Mouse (Mus musculus) stomach, postnatal 0 days (tissue): ENCODE measurements around the gene Ocrl. TPM values are rescaled to one million over a fixed set of nuclear protein-coding genes. Genes with fewer than 3 reads are reported as not detected.

Source experiments
- ATAC-seq: fragments of 200-750 bp; cut with Nextera tagmentation; 2 replicates; pipeline ENCODE4 v1.8.0; 2017; ENCODE audit not compliant: low FRiP score, low TSS enrichment
- DNase-seq: peaks from one replicate; pipeline ENCODE4 v3.0.0-alpha.2; 2016; ENCODE audit warnings: low spot score
- H3K27ac ChIP-seq: fragments of 300-500 bp; sonication (generic); replicated peaks from 2 replicates; pipeline ENCODE4 v1.5.1; 2014; ENCODE audit warnings: mild to moderate bottlenecking, control low read depth
- H3K27me3 ChIP-seq: fragments of 300-500 bp; sonication (generic); 2 replicates; pipeline ENCODE4 v1.6.1; 2014; ENCODE audit warnings: low read length; ENCODE audit not compliant: control insufficient read depth, insufficient read depth
- H3K36me3 ChIP-seq: fragments of 300-500 bp; sonication (generic); 2 replicates; pipeline ENCODE4 v1.6.1; 2014; ENCODE audit warnings: low read length, mixed read lengths; ENCODE audit not compliant: control insufficient read depth, insufficient read depth
- H3K4me1 ChIP-seq: fragments of 300-500 bp; sonication (generic); replicated peaks from 2 replicates; pipeline ENCODE4 v1.6.1; 2014; ENCODE audit warnings: antibody characterized with exemption; ENCODE audit not compliant: control insufficient read depth, insufficient read depth
- H3K4me2 ChIP-seq: fragments of 300-500 bp; sonication (generic); replicated peaks from 2 replicates; pipeline ENCODE4 v1.6.1; 2014; ENCODE audit warnings: low read depth, mild to moderate bottlenecking, control low read depth, moderate library complexity
- H3K4me3 ChIP-seq: fragments of 300-500 bp; sonication (generic); 2 replicates; pipeline ENCODE4 v1.5.1; 2014; ENCODE audit warnings: low read depth, low read length, control low read depth
- H3K9ac ChIP-seq: fragments of 300-500 bp; sonication (generic); 2 replicates; pipeline ENCODE4 v1.6.1; 2014; ENCODE audit warnings: mild to moderate bottlenecking, low read length, control low read depth, mixed read lengths
- H3K9me3 ChIP-seq: fragments of 300-500 bp; sonication (generic); 2 replicates; pipeline ENCODE4 v1.6.1; 2016; ENCODE audit warnings: low read length; ENCODE audit not compliant: control insufficient read depth
- CTCF ChIP-seq: IDR thresholded peaks from 2 replicates; pipeline ENCODE4 v1.5.1; 2016; ENCODE audit warnings: antibody characterized with exemption, low read depth, mild to moderate bottlenecking, moderate library complexity
- EP300 ChIP-seq: optimal IDR thresholded peaks from 2 replicates; pipeline ENCODE3; 2016; ENCODE audit warnings: antibody characterized with exemption
- WGBS: fragments of 180-500 bp; shearing (Covaris S2); extraction: QIAGEN DNeasy Blood & Tissue Kit; methylation state at CpG from one replicate; pipeline ENCODE4 v1.1.7; 2014; 5-methylcytosine and 5-hydroxymethylcytosine counted together
- polyA plus RNA-seq: library from polyadenylated mRNA; unstranded; fragments of >200 nt; fragmentation: Nextera tagmentation; extraction: Ambion mirVana; gene quantifications from 2 replicates; pipeline ENCODE4 v1.2.1, GENCODE M21; 2015

Ocrl gene
- polyA plus RNA-seq, 1 experiment from 2014 or later, result 7.0 TPM

DNA sequence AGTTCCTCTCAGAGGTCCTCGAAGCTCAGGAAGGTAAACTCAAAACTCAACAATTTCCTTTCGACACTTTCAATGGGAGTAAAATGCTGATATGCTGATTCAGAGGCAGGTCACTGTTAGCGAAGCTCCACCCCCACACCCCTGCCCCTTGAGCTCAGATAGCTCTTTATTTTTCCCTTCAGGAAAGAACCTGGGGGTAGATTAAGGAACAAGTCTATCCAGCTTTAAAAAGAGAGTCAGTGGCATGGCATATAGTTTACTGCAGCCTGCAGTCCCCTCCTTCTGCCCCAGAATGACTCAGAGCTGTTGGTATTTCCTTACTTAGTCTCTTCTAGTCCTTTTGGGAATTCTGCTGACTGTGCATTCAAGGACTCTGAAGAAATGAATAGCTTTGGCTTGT, 18.3 kb downstream of the Ocrl start:
- no peak for ATAC-seq
- Histone ChIP-seq H3K27ac (no peak overlapping the region), H3K4me2 (no peak overlapping the region), H3K4me3 (no peak overlapping the region), H3K4me1 (no peaks in the 10 kb centered on the region), H3K9ac (no peak overlapping the region), H3K36me3 (no peaks in the 10 kb centered on the region), H3K9me3 (no peaks in the 10 kb centered on the region), H3K27me3 (no peaks in the 10 kb centered on the region)
- TF ChIP-seq EP300 (no peak), CTCF (no peak)
- WGBS, result 48% methylated on average over 3 of the region's 3 CpGs
- DNase-seq, result peak; percentile 13

DNA sequence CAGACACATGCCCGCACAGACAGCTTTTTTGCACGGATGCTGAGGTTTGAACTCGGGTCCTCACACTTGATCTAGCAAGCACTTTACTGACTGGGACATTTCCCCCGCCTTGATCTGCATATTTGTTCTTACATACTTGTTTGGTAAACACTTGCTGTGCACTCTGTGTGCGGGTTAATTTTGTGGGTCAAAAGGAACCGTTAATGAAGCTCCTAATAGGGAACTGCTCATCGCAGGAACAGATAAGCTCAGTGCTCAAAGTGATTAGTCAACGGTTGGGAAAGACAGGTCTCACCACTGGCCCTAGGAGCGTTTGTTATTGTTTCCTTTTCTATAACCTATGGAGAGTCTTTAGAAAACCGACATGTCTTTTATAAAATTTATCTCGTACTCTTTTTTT, 22.2 kb downstream of the Ocrl start:
- TF ChIP-seq EP300 (no peak), CTCF (no peak)
- H3K27me3 ChIP-seq, result no peaks in the 10 kb centered on the region
- no peak overlapping the region for H3K4me3 ChIP-seq
- DNase-seq (no peak), ATAC-seq (no peak)
- H3K9me3 ChIP-seq, result no peaks in the 10 kb centered on the region
- H3K4me2 ChIP-seq, result no peak overlapping the region
- H3K4me1 ChIP-seq, result no peaks in the 10 kb centered on the region
- H3K9ac ChIP-seq, result no peak overlapping the region
- 88% methylated on average over 11 of the region's 11 CpGs for WGBS
- no peaks in the 10 kb centered on the region for H3K36me3 ChIP-seq
- H3K27ac ChIP-seq, result no peak overlapping the region

DNA sequence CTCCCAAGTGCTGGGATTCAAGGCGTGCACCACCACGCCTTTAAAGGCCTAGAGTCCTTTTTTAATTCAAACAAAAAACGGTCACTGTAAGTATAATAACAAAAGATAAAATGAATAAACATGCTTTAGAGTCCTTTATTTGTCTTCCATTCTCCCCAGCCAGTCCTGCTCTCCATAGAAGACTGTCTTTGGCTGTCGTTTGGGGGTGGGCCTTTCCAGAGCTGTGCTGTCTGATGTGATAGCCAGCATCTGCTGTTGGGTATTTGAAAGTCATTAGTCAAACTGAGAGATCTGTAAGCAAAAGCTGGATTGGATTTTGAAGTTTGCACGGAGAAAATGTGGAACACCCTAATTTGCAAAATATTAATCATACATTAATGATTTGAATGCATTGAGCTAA, 24.7 kb downstream of the Ocrl start:
- TF ChIP-seq EP300, result no peak
- TF ChIP-seq CTCF, result no peak
- Histone ChIP-seq H3K36me3 (no peaks in the 10 kb centered on the region), H3K4me3 (no peak overlapping the region), H3K27me3 (no peaks in the 10 kb centered on the region), H3K9me3 (no peaks in the 10 kb centered on the region), H3K9ac (no peak overlapping the region), H3K4me1 (no peaks in the 10 kb centered on the region), H3K4me2 (no peak overlapping the region), H3K27ac (no peak overlapping the region)
- 30% methylated on average over 5 of the region's 5 CpGs for WGBS
- no peak for DNase-seq
- ATAC-seq, result no peak

DNA sequence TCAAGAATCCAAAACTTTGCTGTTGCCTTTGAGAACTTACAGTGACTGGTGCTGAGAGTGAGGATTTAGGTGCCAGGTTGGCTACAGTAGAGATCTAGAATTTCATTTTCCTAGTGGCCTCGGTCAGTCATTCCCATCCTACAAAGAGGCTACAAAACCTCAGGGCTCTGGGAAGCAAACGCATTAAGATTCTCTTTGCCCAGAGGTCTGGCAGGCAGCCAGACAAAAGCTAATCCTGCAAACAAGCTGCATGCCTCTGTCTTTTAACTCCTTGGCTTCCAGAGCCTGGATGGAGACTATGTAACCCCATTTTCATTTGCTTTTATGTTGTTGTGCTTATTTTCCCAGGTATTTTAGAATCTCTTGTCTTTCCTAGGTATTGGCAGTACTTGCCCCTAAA, 25.6 kb downstream of the Ocrl start:
- H3K4me3 ChIP-seq, result no peak overlapping the region
- H3K9me3 ChIP-seq, result no peaks in the 10 kb centered on the region
- H3K4me2 ChIP-seq, result no peak overlapping the region
- ATAC-seq, result no peak
- no peak overlapping the region for H3K27ac ChIP-seq
- TF ChIP-seq EP300 (no peak), CTCF (no peak)
- no peaks in the 10 kb centered on the region for H3K4me1 ChIP-seq
- H3K36me3 ChIP-seq, result no peaks in the 10 kb centered on the region
- no peaks in the 10 kb centered on the region for H3K27me3 ChIP-seq
- H3K9ac ChIP-seq, result no peak overlapping the region
- peak; percentile 16 for DNase-seq
- whole genome bisulfite sequencing, result 23% methylated on average over 2 of the region's 2 CpGs

DNA sequence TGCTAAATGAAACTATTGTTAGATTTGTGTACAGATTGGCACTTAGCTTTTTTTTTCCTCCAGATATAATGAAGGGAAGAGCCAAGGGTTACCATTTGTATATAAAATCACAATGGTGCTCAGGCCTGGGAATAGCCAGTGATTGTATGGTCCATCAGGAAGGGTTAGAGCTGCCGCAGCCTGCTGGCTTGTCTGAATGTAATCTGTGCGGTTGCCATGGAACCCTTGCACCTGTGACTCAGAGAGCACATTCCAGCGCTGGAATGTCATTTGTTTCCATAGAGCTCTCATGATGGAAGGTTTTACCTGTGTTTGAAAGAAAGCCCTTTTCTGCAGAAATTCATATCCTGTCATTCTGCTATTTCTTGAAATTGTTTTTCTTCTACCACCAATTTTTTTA, 37.5 kb downstream of the Ocrl start:
- TF ChIP-seq EP300 (no peak), CTCF (no peak)
- Histone ChIP-seq H3K9me3 (no peaks in the 10 kb centered on the region), H3K4me1 (no peaks in the 10 kb centered on the region), H3K4me3 (no peak overlapping the region), H3K36me3 (no peaks in the 10 kb centered on the region), H3K27ac (no peak overlapping the region), H3K27me3 (no peaks in the 10 kb centered on the region), H3K9ac (no peak overlapping the region), H3K4me2 (no peak overlapping the region)
- DNase-seq, result peak; percentile 40
- ATAC-seq, result 0 out of 2 replicates have a peak, but pooled peaks have one; percentile 67
- 31% methylated on average over 3 of the region's 3 CpGs for WGBS

DNA sequence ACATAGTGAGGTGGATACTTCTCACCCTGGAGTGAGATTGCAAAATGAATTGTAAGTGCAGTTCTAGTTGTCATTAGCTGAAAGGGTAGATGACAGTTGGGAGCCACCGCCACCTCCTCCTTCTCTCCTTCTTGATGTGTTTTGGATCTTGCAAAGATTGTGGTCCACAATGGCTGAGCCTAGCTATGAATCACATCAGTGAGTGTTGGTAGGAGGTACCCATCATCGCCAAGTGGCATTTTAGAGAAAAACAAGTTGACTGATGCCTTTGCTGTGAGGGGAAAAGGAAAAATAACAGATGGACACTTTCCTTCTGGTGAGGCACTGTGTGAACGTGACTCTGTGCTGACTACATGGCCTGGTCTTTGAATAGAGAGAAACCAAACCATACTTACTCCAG, 50.4 kb downstream of the Ocrl start:
- no peak for TF ChIP-seq CTCF
- TF ChIP-seq EP300, result no peak
- Histone ChIP-seq H3K27ac (no peak overlapping the region), H3K9me3 (no peaks in the 10 kb centered on the region), H3K9ac (no peak overlapping the region), H3K4me3 (no peak overlapping the region), H3K27me3 (no peaks in the 10 kb centered on the region), H3K36me3 (no peaks in the 10 kb centered on the region), H3K4me1 (no peaks in the 10 kb centered on the region), H3K4me2 (no peak overlapping the region)
- DNase-seq (no peak), ATAC-seq (no peak)
- 91% methylated on average over 3 of the region's 3 CpGs for WGBS
